In the genomic region with DNA sequence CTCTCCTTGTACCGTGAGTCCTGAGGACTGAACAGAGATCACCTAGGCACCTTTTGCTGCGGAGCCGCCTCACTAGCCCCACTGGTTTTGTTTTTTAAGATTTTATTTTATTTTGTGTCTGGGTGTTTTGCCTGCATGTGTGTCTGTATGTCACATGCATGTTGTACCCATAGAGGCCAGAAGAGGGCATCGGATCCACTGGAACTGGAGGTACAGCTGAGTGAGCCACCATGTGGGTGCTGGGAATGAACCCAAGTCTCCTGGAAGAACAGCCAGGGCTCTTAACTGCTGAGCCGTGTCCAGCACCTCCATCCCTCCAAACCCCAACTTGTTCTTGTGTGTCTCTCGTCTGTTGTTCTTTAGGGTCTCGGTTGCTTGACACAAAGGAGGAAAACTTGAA, we compare ENCODE assay signal across 8 mouse cellular contexts. TPM values are rescaled to one million over a fixed set of nuclear protein-coding genes. Genes with fewer than 3 reads are reported as not detected.
DNase-seq lines count a peak whose midpoint lies in the region; ATAC-seq and TF ChIP-seq lines count a peak whose summit lies in the region.

No protein-coding gene starts in this region.

- H3K27ac ChIP-seq in embryonic fibroblast, embryonic 13.5 days (ENCODE audit: insufficient read depth, low read length): no peak overlapping the region

- POLR2A ChIA-PET in Patski (lab: Charles Lee): no interaction called here

- TF ChIP-seq CTCF in Patski (IDR thresholded peaks at IDR 0.05): peak; percentile 77
- 0 out of 2 replicates have a peak, but pooled peaks have one; percentile 38 for TF ChIP-seq CTCF in embryonic fibroblast, embryonic 13.5 days (IDR thresholded peaks at IDR 0.05; ENCODE audit: borderline replicate concordance, insufficient read depth, low read length)

- in situ Hi-C loops in Patski (cut with MboI; ENCODE audit: low pct_unique_long_range_greater_than_20kb): no loop called here

- ATAC-seq in Patski: no peak

- no peaks in the 10 kb centered on the region for H3K27me3 ChIP-seq in Patski

- H3K4me1 ChIP-seq in embryonic fibroblast, embryonic 13.5 days (ENCODE audit: control insufficient read depth, insufficient read depth, low read length): no peaks in the 10 kb centered on the region

- no peak overlapping the region for H3K4me3 ChIP-seq in embryonic fibroblast, embryonic 13.5 days (ENCODE audit: insufficient read depth, low read length)

- no peak for TF ChIP-seq POLR2A in embryonic fibroblast, embryonic 13.5 days (IDR thresholded peaks at IDR 0.05; ENCODE audit: low read depth, low read length)

- DNase-seq in cerebellum, adult 11-12 months: peak; percentile 45
- no peak for DNase-seq in cerebellum, adult 11 months
- peak; percentile 48 to 70 for DNase-seq in layer of hippocampus, postnatal 14 days (ENCODE audit: low spot score in 2 of 2)
- no peak for DNase-seq in layer of hippocampus, adult 9-11 months
- DNase-seq in Patski (ENCODE audit: low read depth, low spot score): no peak
- DNase-seq in retina, embryonic 14.5 days (ENCODE audit: low spot score): peak; percentile 59
- DNase-seq in ovary, postnatal 36 days (ENCODE audit: low spot score): no peak

- CTCF ChIA-PET in Patski (lab: Charles Lee): interaction anchor here (0.7 to 3.5 kb wide), 6 partner anchors 9 to 49 kb away, joined by 3 to 25 read pairs (median 3); no protein-coding TSS in a partner anchor

RNA-seq across cellular contexts. Expression of a gene that starts 15.1 kb away (rescaled TPM):
- total RNA-seq in layer of hippocampus, postnatal 14 days (2021): 100 to 1,000 TPM; 173 to 193 TPM
- 198 TPM for polyA plus RNA-seq in Patski (2021)
- 156 and 178 TPM in 2 replicates for polyA plus RNA-seq in embryonic fibroblast, embryonic 13.5 days (2011; ENCODE audit: insufficient read length, low read depth, missing spikeins)

RNA-seq across cellular contexts. Expression of a gene that starts 20.8 kb away (rescaled TPM):
- 10 to 100 TPM; 29.2 to 30.5 TPM for total RNA-seq in layer of hippocampus, postnatal 14 days (2021)
- polyA plus RNA-seq in Patski (2021): 65.0 TPM
- 35.9 and 41.6 TPM in 2 replicates for polyA plus RNA-seq in embryonic fibroblast, embryonic 13.5 days (2011; ENCODE audit: insufficient read length, low read depth, missing spikeins)

RNA-seq across cellular contexts. Expression of a gene that starts 34.1 kb away (rescaled TPM):
- 10 to 100 TPM; 64.7 to 73.2 TPM for total RNA-seq in layer of hippocampus, postnatal 14 days (2021)
- polyA plus RNA-seq in Patski (2021): 6.2 TPM
- 10.4 and 12.0 TPM in 2 replicates for polyA plus RNA-seq in embryonic fibroblast, embryonic 13.5 days (2011; ENCODE audit: insufficient read length, low read depth, missing spikeins)

RNA-seq across cellular contexts. Expression of a gene that starts 43.2 kb away (rescaled TPM):
- 1 to 10 TPM in 1 of 2 experiments, under 1 TPM in 1; 0.94 to 1.6 TPM for total RNA-seq in layer of hippocampus, postnatal 14 days (2021)
- polyA plus RNA-seq in Patski (2021): not detected
- not detected in 2 replicates for polyA plus RNA-seq in embryonic fibroblast, embryonic 13.5 days (2011; ENCODE audit: insufficient read length, low read depth, missing spikeins)

RNA-seq across cellular contexts. Expression of a gene that starts 55.3 kb away (rescaled TPM):
- total RNA-seq in layer of hippocampus, postnatal 14 days (2021): 1,000 to 10,000 TPM; 2,098 to 2,176 TPM
- polyA plus RNA-seq in Patski (2021): 889 TPM
- polyA plus RNA-seq in embryonic fibroblast, embryonic 13.5 days (2011; ENCODE audit: insufficient read length, low read depth, missing spikeins): 571 and 859 TPM in 2 replicates

Comparison
In these comparisons a context has a peak if more than half of its experiments do, and no peak if none do; other contexts are left out.
1. DNase-seq: peak in cerebellum, adult 11-12 months (single experiment), layer of hippocampus, postnatal 14 days (2 of 2) and retina, embryonic 14.5 days (single experiment); none in cerebellum, adult 11 months (single experiment), layer of hippocampus, adult 9-11 months (single experiment), Patski (single experiment) and ovary, postnatal 36 days (single experiment).